Mouse (Mus musculus) ES-E14 (cell line): ENCODE data around the gene Nhp2.

Experiments
- CHD2 ChIP-seq: IDR thresholded peaks from 2 replicates; pipeline ENCODE4 v1.6.1; 2014; ENCODE audit warnings: mild to moderate bottlenecking, low read depth, low read length, inconsistent platforms
- MAFK ChIP-seq: IDR thresholded peaks from 2 replicates; pipeline ENCODE4 v1.6.1; 2014; ENCODE audit warnings: mild to moderate bottlenecking, low read depth, low read length, inconsistent platforms; ENCODE audit not compliant: insufficient read depth
- ZNF384 ChIP-seq: IDR thresholded peaks from 2 replicates; pipeline ENCODE4 v1.6.1; 2012; ENCODE audit warnings: low read depth, low read length, inconsistent platforms

- TF ChIP-seq CHD2 (no peak), MAFK (no peak), ZNF384 (no peak)
These were observed 43.1 kb upstream of the Nhp2 start for GRCm38 (mm10) chr11:51576454-51576853.
